Mouse (Mus musculus): Measurements from ENCODE around the gene Atp6v0a4. TPM values are rescaled to one million over a fixed set of nuclear protein-coding genes. Genes with fewer than 3 reads are reported as not detected.

Atp6v0a4 gene
- total RNA-seq (2021), result 1 to 10 TPM; 1.4 to 2.0 TPM
- long read RNA-seq, experiment 1, result 0 reads
- long read RNA-seq, experiment 2, partial matches to known transcripts, result 0 of 1 reads
- long read RNA-seq, experiment 2, other reads (novel, unspliced or antisense), result 1 of 1 reads

DNA sequence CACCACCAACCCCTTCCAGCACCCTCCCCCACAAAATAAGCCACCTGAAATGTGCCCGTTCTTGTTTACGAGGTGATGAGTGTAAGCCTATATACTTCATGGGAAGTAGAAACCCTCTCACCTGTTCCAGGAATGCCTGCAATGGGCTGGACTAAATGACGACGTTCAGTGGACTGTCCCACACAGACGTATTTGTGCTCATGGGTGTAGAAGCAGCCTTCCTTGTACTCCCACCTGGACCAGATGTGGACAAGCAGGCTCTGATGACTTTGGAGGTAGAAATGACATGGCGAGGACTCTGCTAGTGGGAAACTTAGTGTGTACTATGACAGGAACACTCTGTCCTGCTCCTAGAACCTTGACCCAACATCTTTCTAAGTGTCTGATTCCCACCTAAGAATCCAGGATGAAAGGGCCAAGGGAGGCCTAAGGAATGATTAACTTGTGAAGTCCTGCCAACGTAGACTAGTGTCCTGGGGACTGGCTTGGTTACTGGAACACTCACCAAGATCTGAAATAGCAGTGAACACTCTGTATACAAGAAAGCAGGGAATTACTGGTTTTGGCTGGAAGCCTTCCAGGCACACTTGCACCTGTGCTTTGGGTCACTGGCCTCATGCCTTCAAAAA, at the start of gene Atp6v0a4:
Atp6v0a4 (minus strand) TSS at position 380 of the 629 bp plus-strand sequence.
- no peak for DNase-seq (ENCODE audit: low spot score in 2 of 2)

DNA sequence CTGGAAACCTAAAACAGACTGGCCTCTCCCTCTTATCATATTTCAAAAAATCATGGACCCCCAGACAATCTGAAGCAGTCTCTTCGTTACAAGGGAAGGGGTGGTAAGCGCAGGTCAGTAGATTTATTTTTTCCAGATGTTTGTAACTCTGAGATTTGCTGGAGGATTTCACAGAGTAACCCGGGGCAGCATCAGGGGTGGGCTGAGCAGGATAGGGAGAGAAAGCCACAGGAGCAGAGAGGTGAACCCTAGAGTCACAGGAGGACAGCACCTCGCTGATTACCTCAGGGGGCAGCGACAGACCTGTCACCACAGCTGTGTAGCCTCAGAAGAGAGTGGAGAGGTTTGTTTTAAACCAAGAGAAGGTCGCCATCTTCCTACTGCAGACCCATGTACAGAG, 41.0 kb upstream of the Atp6v0a4 start:
- DNase-seq (ENCODE audit: low spot score in 2 of 2), result no peak

DNA sequence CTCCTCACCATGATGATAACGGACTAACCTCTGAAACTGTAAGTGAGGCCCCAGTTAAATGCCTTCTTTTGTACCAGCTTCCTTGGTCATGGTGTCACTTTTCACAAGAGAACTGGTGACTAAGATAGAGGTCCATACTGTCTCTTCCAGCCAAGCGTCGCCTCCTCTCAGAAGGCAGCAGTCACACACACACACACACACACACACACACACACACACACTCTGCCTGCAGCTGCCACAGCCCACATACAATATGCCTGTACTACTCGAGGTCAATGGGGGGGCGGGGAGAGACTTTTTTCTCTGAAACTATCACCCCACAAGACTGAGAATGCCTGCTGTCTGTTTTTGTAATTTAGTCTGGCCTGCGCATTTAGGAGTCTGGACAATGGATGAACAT, 40.3 kb upstream of the Atp6v0a4 start:
- DNase-seq (ENCODE audit: low spot score in 2 of 2), result peak in 1 of 2 experiments; percentile 41

DNA sequence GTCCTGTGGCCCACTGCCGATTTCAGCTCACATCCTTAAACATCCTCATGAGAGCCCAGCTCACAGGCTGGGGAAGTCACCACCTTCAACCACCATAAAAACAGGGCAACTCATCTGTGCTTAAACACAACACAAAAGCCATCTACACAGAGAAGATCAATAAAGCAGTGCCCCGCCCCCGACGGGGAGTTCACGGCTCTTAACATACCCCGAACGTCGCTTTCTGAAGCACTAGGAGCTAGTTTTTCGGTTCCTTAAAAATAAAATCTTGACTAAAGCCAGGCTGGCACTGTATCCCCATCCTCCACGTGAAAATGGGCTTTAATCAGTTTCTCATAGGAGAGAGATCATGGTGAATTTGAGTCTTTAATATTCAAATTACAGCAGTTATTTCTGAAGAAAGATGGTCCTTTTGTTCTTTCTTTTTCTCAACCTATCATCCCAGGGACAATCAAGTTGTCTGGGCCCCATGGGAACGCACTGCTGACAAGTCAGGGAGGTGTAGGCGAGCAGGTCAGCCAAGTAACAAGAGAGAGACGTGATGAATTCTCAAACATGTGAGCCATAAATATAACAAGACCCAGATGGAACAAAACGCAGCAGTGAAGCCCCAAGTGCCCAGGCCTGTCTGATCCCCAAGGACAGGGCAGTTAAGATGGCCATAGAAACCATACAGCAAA, 38.6 kb upstream of the Atp6v0a4 start:
- DNase-seq (ENCODE audit: low spot score in 2 of 2), result no peak

DNA sequence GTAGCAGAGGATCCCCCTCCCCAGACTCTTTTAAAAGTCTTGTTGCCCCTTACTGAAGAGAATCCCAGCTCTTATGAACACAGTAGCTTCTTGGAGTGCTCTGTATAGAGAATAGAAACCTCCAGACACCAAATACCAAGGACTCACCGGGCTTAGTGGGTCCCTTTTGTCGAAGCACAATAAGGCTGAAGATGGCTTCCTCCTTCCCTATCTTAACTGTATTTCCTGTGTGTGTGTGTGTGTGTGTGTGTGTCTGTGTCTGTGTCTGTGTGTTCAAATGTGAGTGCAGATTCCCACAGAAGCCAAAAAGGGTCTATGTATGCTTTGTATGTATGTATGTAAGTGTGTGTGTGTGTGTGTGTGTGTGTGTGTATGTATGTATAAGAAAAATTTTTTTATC, 36.2 kb upstream of the Atp6v0a4 start:
- DNase-seq (ENCODE audit: low spot score in 2 of 2), result no peak

DNA sequence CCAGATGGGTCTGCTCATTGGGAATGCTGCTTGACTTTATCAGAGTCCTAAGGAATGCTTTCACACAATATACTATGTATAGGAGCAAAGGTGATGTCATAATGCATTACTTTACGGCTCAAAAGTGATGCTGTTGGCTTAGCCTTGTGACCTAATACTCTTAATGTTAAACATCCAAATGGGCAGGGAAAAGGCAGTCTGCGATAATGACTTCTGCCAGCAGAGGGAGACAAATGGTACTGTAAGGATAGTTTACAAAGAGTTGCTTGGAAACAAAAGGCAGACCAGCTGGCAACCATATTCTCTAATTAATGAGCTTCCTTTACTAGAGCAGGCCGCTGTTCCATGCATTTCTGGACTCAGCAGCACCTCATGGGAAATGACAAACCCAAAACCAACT, 35.7 kb upstream of the Atp6v0a4 start:
- peak; percentile 74 to 90 for DNase-seq (ENCODE audit: low spot score in 2 of 2)

DNA sequence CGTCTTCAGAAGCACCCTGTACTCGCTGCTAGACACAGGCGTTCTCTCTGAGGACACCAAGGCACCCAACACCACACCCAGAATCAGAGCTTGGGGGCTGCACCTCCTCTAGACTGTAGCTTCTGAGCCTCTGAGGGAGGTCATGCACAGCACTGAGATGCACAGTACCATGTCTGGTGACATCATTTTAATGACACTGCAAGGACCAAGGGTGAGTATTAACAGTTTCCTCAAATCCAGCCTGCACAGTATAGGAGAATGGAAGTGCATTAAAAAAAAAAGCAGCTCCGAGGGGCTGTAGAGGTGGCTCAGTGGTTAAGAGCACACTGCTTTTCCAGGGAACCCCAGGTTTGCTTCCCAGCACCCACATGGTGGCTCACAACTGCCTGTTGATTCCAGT, 35.2 kb upstream of the Atp6v0a4 start:
- no peak for DNase-seq (ENCODE audit: low spot score in 2 of 2)

DNA sequence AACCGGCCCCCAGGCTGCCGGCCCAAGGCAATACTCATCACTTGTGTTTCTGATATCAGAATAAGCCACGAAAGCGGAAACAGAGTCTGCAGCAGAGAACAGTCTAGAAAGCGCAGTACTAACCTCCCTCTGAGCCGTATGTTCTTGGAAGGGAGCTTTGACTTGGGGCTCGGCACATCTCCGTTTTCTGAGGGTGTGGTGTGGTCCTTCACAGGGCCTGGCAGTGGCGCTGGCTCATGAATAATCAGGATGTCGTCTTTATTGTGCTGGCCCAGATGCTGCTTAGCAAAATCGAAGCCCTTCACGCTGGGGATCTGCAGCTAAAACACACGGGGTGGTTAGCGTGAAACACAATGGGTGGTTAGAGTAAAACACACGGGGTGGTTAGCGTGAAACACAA, 33.5 kb upstream of the Atp6v0a4 start:
- DNase-seq (ENCODE audit: low spot score in 2 of 2), result no peak

DNA sequence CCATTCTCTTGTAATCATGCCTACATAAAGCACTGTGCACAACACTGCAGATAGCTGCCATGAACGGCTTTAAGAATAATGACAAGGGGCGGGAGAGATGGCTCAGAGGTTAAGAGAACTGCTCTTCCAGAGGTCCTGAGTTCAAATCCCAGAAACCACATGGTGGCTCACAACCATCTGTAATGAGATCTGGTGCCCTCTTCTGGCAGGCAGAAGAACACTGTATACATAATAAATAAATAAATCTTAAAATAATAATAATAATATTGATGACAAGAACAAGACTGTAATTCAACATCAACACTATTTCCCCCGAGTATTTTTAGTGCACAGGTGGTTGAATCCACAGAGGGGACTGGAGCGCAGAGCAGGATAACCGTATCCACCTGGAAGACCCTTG, 31.8 kb upstream of the Atp6v0a4 start:
- DNase-seq (ENCODE audit: low spot score in 2 of 2), result no peak

DNA sequence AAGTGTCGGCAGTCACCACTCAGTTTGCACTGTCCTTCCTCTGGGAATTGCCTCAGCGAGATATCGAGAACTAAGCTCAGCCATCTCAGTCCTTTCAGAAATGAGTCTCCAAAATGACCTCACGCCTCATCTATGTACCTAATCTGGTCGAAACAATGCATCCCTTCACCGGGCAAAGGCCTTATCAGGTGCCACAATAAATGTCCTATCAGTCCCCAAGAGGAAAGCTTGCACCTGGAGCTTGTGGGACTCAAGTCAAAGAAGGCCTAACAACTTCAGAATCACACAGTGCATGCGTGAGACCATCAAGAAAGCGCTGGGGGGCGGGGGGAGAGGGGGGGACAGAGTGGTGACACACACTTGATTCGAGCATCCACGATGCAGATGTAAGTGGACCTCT, 27.9 kb upstream of the Atp6v0a4 start:
- no peak for DNase-seq (ENCODE audit: low spot score in 2 of 2)

DNA sequence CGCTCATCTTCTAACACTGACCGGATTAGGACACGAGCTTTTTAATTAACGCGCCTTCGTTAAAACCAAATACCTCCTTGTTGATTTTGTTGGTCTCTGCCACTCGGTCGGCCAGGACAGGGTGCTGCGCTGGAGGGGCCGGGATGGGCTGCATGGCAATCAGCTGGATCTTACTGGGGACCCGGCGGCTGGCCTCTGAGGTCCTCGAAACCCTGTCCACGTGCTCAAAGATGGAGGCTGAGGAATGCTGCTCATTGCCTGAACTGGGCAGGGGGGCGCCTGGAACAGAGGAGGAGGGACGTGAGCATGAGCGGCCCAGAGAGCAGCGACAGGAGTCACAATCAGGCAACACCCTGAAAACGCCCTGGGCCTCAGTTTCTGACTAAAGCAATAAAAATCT, 25.1 kb upstream of the Atp6v0a4 start:
- no peak for DNase-seq (ENCODE audit: low spot score in 2 of 2)

DNA sequence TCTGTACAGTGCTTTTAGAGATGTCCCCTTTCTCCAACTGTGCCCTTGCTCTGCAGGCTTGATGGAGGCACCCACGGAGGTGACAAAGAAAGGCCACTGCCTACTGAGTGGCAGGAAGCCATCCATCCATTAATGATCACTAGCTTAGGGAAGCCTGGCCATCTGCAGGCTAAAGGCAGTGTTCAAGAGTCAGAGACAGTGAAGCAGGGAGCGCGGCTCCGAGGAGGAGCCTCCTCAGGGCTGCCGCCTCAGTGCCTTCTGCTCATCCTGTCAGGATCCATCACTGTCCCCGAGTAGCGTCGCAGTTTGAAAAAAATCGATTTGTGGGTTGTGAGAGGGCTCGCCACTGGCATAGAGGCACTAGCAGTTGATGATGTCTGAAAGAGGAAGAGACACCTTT, 24.2 kb upstream of the Atp6v0a4 start:
- DNase-seq (ENCODE audit: low spot score in 2 of 2), result no peak

DNA sequence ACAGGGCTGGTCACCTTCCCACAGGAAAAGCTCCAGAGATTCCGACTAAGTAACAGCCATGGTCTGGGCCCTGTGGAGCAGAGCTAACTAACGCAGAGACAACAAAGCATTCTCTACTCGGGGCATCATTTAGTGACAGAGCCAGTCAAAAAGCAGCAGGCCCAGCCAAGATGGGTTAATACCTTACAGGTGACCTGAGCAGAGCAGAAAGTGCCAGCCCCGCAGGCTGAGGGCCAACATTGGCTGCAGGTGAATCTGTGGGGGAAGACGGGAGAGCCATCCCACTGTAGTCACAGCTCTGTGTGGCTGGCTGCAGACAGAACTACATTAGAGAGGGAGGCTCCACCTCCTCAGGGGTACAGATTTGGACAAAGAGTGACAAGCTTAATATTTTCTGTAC, 22.9 kb upstream of the Atp6v0a4 start:
- no peak for DNase-seq (ENCODE audit: low spot score in 2 of 2)

DNA sequence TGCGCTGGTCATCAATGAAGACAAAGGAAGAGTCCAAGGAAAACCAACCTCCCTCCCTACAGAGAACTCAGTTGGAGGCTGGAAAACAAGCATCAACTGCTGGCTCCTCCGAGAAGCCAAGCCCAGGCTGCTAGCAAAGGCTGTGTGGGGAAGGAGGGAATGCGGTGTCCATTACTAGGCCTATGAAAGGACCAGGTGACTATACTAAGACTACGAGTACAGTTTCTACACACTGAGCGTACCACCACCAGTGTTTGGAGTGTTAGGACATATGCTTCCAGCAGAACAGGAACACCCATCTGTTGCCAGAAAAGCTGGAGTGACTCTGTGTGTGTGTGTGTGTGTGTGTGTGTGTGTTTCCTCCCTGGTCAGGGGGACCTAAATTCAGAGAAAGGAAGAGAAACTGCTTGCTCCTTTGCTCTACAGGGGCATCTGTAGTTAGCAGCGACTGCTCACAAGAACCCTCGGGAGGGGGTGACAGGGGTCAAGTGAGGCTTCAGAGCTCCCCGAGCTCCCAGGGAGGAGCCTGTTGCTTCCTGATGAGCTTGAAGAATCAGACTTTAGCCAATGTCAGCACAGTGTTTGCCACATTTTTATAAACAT, 21.2 kb upstream of the Atp6v0a4 start:
- DNase-seq (ENCODE audit: low spot score in 2 of 2), result no peak

DNA sequence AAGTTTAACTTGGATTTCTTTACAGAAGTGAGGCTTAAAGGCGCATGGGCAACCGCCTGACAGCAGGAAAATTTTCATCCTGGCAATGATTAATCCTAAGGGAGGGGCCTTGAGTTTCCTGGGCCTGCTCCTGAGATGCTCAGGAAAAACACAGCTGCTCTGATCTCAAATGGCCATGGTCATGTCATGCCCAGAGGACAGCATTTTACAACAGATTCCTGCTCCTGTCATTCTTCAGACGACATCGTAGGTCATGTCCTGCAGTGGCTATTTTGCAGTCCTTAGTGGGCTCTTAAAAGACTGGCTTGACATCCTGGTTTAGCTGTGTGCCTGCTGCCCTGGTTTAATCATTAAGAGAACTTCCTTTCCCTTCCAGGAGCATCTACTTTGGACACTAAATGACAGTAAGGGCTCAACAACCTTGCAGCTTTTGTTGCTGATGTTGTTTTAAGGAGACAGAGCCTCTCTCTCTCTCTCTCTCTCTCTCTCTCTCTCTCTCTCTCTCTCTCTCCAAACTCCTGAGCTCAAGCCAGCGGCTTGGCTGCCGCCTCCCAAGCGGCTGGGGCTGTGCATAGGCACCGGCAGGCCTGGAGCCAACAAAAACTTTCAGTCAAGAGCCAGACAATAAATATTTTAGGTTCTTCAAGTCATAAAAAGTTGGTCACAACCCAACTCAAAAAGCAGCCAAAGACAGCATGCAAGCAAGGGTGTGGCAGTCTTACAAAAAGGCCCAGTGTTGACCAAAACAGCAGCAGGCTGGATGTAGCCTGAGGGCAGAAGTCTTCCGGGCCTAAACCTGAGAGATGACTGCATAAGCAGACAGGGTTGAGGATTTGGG, 20.0 kb upstream of the Atp6v0a4 start:
- DNase-seq (ENCODE audit: low spot score in 2 of 2), result no peak

DNA sequence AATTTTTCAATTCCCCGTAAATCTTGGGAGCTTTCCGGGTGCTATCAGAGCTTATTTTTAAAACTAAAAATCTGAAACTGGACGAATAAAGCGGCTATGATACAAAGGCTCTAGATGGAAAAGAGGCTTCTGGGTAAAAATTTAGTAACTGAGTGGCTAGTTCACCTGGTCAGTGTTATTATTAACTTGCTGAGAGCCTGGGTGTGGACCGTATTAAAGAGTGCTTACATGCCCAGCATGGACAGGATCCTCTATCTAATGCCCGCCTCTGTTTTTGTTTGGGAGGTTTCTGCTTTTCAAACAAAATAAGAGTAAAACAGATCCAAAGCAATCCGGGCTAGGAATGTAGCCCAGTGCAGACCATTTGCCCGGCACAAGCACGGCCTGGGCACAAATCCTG, 16.0 kb upstream of the Atp6v0a4 start:
- no peak for DNase-seq (ENCODE audit: low spot score in 2 of 2)

DNA sequence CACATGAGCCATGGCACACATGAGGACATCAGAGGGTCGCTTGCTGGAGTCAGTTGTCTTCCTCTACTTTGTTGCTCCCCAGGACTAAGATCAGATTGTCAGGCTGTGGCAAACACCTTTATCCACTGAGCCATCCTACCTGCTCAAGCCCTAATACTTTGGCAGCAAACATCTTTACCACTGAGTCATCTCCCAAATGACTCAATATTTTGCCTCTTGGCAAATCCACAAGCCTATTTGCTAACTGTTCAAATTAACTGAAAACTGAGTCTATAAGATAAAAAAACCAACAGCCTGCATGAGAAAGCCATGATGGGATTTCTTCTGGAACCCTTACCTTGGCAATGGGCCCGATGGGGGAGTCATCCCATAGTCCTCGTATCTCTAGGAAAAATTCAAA, 14.7 kb upstream of the Atp6v0a4 start:
- no peak for DNase-seq (ENCODE audit: low spot score in 2 of 2)

DNA sequence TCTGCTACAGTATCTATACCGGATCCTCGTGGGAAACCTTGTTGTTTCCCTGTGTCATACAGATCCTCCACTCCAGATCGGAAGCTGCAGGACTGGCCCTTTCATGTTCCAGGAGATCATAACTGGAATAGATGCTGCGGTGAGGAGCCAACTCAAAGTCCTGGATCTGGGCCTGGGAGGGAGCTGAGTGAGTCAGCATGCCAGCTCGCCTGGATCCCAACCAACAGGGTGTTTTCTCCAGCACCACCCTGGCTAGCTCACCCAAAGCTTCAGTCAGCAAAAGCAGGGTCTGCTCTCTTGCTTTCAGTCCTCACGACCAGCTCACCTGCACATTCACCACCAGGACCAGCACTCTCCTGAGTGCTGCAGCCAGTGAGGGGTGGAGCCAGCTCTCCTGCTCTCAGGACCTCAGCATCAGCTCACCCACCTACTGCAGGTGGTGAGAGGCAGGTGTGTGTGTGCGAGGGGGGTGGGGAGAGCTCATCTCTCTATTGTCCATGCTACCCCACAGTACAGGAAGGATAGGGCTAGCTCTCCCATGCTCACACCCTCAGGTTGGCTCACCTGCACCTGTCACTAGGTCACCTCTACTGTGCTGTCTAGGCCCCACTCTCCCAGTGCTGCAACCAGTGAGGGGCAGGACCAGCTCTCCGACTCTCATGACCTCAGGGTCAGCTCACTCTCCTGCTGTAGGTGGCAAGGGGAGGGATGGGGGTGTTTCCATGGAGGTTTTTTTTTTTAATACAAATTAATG, 10.6 kb upstream of the Atp6v0a4 start:
- DNase-seq (ENCODE audit: low spot score in 2 of 2), result peak; percentile 70 to 82

DNA sequence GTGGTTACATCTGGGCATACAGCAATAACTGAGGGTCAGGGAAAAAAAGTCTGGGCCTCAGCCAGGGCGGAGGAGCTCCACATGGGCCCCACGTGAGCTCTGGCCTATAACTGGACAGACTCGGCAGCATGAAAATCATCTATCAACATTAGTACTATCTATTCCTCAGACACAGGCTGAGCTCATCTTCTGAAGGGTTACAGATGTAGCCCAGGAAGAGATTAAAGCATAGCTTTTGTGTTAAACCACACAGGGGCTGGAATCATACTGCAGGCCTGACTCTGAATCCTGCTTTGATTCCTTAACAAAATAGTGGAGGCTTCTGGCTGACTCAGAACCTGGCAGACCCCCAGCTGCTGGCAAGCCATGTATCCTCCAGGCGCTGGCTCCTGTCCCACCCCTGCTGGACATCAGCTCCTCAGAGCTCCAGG, 7.4 kb upstream of the Atp6v0a4 start:
- no peak for DNase-seq (ENCODE audit: low spot score in 2 of 2)

DNA sequence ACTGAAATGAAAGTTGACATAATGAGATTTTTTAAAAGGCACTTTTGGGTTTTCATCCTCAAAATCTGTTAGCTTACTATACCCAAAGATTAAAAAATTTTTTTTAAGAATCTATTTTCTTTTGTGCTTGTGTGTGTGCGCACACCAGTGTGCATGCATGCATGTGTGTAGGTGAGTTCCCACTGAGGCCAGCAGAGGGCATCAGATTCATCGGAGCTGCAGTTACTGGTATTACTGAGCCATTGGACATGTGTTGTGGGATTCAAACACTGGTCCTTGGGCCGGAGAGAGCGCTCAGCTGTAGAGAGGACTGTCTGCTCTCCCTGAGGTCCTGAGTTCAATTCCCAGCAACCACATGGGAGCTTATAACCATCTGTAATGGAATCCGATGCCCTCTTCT, 5.5 kb upstream of the Atp6v0a4 start:
- DNase-seq (ENCODE audit: low spot score in 2 of 2), result no peak

DNA sequence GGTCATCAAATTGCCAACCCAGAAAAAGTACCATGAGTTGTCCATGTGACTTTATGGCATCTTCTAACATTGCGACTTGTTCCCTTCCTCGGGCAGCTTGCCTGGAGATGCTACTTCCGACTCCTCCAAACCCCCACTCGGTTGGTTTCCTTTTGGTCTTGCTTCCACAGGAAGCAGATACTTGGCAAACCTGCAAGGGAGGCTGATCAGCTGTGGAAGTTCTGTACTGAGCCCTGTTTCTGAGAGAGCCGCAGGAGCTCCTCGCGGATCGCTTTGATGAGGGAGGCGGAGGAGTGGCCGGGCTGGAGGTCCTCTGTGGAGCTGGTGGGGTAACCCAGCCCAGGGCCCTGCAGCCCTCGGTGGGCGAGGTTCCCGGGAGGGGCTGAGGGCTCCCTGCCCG, 3.7 kb upstream of the Atp6v0a4 start:
- no peak for DNase-seq (ENCODE audit: low spot score in 2 of 2)
